Mouse (Mus musculus) brain, embryonic 14.5 days (tissue): ENCODE results near the gene 1520401A03Rik. TPM values are rescaled to one million over a fixed set of nuclear protein-coding genes. Genes with fewer than 3 reads are reported as not detected.

ENCODE experiments used
- DNase-seq: peaks from one replicate; pipeline ENCODE4 v3.0.0-alpha.2; 2011; ENCODE audit warnings: low read depth
- CTCF ChIP-seq: fragments of 200-500 bp; IDR thresholded peaks from 2 replicates; pipeline ENCODE4 v1.5.1; 2012; ENCODE audit warnings: inconsistent platforms, mild to moderate bottlenecking, moderate library complexity, borderline replicate concordance; ENCODE audit not compliant: insufficient read depth, insufficient read length; ENCODE audit errors: extremely low read depth
- POLR2A ChIP-seq: fragments of 200-500 bp; IDR thresholded peaks from 2 replicates; pipeline ENCODE4 v1.6.1; 2012; ENCODE audit warnings: mild to moderate bottlenecking, inconsistent platforms, borderline replicate concordance; ENCODE audit not compliant: poor library complexity, insufficient read depth, insufficient read length, severe bottlenecking; ENCODE audit errors: extremely low read depth
- polyA plus RNA-seq: library from polyadenylated mRNA; depleted of rRNA; stranded (reverse); fragments of >200 nt; gene quantifications from 2 replicates; pipeline ENCODE4 v1.2.3, GENCODE M21; 2012

1520401A03Rik gene
- polyA plus RNA-seq, 1 experiment, result 0.14 TPM

DNA sequence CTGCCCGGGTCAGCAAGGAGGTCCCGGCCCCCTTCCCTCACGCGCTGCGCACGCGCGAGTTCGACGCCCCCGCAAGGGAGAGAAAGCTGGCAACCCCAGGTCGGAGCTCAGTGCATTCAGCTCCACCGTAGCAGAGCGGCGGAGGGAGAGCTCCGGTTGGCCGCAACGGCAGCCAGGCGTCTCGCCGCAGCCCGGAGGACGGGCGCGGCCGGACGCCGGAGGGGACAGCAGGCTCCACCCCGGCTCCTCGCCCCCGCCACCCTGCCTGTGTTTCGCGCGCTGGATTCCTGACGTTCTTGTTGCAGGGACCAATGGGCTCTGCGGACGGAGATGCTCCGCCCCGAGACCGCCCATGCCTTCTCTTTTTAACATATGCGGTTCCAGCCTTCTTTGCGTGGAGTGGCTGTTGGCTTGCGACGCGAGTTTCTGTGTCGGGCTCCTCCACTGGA lies 17.6 kb upstream of the 1520401A03Rik start:
- TF ChIP-seq CTCF (no peak), POLR2A (peak; percentile 91)
- peak; percentile 96 for DNase-seq

DNA sequence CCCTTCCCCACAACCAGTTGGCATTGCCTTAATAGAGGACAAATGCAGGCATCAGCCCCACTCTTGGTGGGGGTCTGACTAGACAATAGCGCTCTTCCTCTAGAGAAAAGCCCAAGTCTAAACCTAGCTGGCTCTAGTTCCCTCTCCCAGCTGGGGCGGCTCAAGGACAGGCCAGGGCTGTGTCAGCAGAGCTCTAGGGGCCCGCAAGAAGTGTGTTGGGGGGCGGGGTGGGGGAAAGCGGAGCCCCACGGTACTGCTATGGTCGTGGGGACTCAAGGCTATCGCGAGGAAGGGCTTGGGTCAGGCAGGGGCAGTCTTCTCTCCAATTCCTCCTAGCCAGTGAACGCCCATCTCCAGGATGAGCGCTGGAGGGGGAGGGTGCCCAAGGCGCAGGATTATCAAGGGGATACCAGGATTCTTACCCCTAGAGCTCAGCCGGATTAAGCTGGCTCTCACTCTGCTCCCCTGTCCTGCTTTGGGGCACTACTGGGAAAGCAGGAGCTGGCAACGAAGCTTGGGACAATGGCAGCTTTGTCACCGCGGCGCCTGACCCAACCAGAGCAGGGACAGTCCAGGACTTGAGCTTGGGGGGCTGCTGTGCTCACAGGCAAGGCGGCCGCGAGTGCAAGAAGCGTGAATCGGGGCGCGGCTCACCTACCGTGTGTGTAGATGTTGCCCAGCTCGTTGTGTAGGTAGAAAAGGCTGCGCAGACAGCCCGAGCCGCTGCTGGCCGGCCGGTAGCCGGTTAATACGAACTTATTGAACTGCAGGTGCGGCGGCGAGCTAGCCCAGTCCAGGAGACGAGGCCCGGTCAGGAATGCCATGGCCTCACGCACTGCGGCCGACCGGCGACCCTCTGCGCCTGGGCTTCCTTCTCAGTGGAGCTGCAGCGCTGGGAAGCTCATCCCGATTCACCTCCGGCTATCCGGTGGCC lies 16.9 kb upstream of the 1520401A03Rik start:
- TF ChIP-seq CTCF (no peak), POLR2A (no peak)
- DNase-seq, result peak; percentile 73

DNA sequence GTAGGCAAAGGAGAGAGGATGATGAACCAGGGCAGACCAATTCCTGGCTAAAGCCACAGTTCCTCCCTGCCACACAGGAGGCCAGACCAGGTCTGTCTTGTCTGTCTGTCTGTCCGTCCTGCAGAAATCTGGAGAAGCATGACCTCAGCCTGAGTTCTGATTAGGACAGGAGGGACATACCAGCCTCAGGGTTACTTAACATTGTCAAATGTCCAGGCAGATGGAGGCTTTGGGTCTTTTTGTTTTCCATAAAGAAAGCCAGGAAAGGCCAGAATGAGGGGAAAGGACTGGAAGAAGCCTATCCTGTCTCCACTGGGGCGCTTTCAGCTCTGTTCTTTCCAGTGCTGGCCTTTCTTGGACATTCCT lies 16.2 kb upstream of the 1520401A03Rik start:
- TF ChIP-seq POLR2A, result no peak
- TF ChIP-seq CTCF, result no peak
- no peak for DNase-seq

GRCm38 (mm10) chr17:23737493-23738445 lies 15.2 kb upstream of the 1520401A03Rik start:
- no peak for TF ChIP-seq POLR2A
- peak; percentile 8; the same call in 1 of the 2 replicates for TF ChIP-seq CTCF
- no peak for DNase-seq

DNA sequence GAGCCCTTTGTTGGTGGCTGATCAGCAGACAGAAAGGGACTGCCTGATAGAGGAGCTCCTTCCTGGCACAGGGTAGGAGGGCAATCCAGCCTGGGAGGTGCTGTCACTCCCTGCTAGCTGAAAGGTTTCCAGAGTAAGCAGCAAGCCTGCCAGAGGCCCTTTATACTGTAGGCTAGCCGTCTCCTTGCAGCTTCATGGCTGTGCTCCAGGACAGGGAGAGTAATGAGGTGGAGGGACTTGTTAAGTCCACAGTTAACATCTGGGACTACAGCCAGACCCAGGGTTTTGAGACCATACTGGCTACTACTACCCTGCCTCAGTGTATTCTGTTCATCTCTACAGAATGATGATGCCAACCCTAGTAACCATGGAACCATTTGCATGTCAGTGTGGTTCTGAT lies 11.8 kb upstream of the 1520401A03Rik start:
- TF ChIP-seq CTCF (no peak), POLR2A (no peak)
- peak; percentile 65 for DNase-seq

- DNase-seq, result no peak
- no peak for TF ChIP-seq POLR2A
- no peak for TF ChIP-seq CTCF
These were observed 7.9 kb upstream of the 1520401A03Rik start for GRCm38 (mm10) chr17:23730441-23730840.

GRCm38 (mm10) chr17:23726758-23727142 lies 4.2 kb upstream of the 1520401A03Rik start:
- no peak; the same call in 1 of the 2 replicates for TF ChIP-seq CTCF
- TF ChIP-seq POLR2A, result no peak
- peak; percentile 84 for DNase-seq

GRCm38 (mm10) chr17:23725999-23726757 lies 3.6 kb upstream of the 1520401A03Rik start, which contains the start of gene Pkmyt1:
Gene Pkmyt1, plus strand, starts transcription at chr17:23726336.
- no peak for TF ChIP-seq CTCF
- no peak; the same call in 1 of the 2 replicates for TF ChIP-seq POLR2A
- peak; percentile 96 for DNase-seq

DNA sequence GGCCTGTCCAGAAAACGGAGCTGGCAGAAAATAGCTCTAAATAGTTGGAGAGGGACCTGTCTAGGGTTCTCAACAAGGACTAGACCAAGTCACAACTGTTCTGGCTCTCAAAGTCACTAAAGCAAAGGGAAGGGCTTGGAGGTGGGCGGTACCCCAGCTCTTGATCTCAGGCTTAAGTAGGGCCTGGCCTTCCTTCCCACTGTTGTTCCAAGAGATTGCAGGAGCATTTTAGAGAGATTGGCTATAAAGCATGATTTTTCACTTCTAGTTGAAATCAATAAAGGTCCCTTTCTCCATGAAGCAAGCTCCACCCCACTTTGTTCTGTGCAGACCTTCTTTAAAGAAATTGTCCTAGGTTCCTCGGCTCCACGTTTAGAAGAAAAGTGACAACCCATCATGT lies 2.9 kb upstream of the 1520401A03Rik start:
- no peak for DNase-seq
- TF ChIP-seq POLR2A (no peak), CTCF (no peak)

DNA sequence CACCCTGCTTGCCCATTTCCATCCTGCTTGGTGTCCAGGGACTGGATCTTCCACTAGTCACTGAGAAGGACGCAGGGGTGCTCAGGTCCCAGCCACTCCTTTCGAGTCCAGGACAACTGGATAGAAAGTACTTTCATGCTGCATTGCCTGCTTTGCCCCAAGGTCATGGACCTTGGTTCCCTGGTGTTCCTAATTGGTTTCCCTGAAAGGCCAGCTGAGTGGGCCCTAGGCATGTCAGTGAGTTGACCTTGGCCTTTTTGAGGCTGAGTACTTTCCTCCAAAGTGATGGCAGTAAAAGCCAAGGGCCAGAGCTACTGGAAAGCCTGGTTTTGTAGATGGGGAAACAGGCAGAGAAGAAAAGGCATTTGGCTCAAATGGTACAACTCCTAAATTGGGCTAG lies 697 bp downstream of the 1520401A03Rik start:
- DNase-seq, result no peak
- no peak for TF ChIP-seq CTCF
- no peak for TF ChIP-seq POLR2A
